Mouse (Mus musculus) thymus, adult 2 months (tissue): Measurements from ENCODE around the gene Acly.

Source experiments
- CTCF ChIP-seq: fragments of 200-500 bp; IDR thresholded peaks from 2 replicates; pipeline ENCODE4 v1.5.1; 2012; ENCODE audit warnings: mild to moderate bottlenecking, control low read depth, low read length, moderate library complexity, borderline replicate concordance; ENCODE audit not compliant: control insufficient read depth, poor library complexity, insufficient read depth; ENCODE audit errors: extremely low read depth
- POLR2A ChIP-seq: fragments of 200-500 bp; IDR thresholded peaks from 2 replicates; pipeline ENCODE4 v1.6.1; 2012; ENCODE audit warnings: mild to moderate bottlenecking, low read length, control low read depth, moderate library complexity; ENCODE audit not compliant: control insufficient read depth, poor library complexity, insufficient read depth; ENCODE audit errors: extremely low read depth

DNA sequence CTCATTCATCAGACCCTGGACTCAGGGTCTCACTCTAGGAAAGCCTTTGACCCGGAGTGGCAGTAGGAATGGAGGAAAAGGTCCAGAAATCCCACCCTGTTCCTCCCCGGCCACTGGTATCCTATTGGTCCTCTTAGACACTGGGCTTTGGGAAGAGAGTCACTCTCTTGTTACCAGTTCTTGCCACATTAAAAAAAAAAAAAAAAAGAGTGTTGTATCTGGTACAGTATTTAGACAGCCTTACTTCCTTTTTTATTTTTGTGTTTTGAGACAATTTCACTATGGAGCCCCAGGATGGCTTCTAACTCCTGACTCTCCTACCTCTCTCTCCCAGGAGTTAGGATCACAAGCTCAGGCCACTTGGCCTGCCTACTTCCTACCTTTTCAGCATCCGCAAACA, 29.8 kb upstream of the Acly start:
- TF ChIP-seq CTCF = no peak
- no peak for TF ChIP-seq POLR2A
